Mouse (Mus musculus): ENCODE measurements around the gene Axl. TPM values are rescaled to one million over a fixed set of nuclear protein-coding genes. Genes with fewer than 3 reads are reported as not detected.

Axl gene
- polyA plus RNA-seq, 2 experiments, result 80.2 to 132 TPM

- Histone ChIP-seq H3K4me2 (replicated peaks; ENCODE audit: low read depth, low read length, severe bottlenecking) (no peak overlapping the region), H3K9me3 (ENCODE audit: control insufficient read depth, low read length) (no peaks in the 10 kb centered on the region), H3K36me3 (ENCODE audit: control insufficient read depth, insufficient read depth, low read length) (peaks cover 87% of the 10 kb centered on the region), H3K27ac (replicated peaks; ENCODE audit: low read depth, low read length) (no peak overlapping the region), H3K9ac (ENCODE audit: low read depth, low read length, severe bottlenecking) (no peak overlapping the region), H3K4me3 (replicated peaks; ENCODE audit: low read length) (no peak overlapping the region), H3K27me3 (ENCODE audit: control insufficient read depth, insufficient read depth, low read length) (no peaks in the 10 kb centered on the region), H3K4me1 (ENCODE audit: control insufficient read depth, insufficient read depth, low read length) (no peaks in the 10 kb centered on the region)
- no peak for TF ChIP-seq POLR2A (IDR thresholded peaks at IDR 0.05; ENCODE audit: borderline replicate concordance, extremely low read depth, insufficient read depth, insufficient read length)
- ATAC-seq (ENCODE audit: low FRiP score, low read depth), result no peak
- no peak for DNase-seq (ENCODE audit: low spot score)
- 88% methylated on average over 5 of the region's 5 CpGs for WGBS
Measured at GRCm38 (mm10) chr7:25768229-25768628, 20.3 kb downstream of the Axl start.

GRCm38 (mm10) chr7:25766108-25766507 lies 22.4 kb downstream of the Axl start:
- Histone ChIP-seq H3K4me3 (replicated peaks; ENCODE audit: low read length) (no peak overlapping the region), H3K27ac (replicated peaks; ENCODE audit: low read depth, low read length) (no peak overlapping the region), H3K9ac (ENCODE audit: low read depth, low read length, severe bottlenecking) (no peak overlapping the region), H3K4me2 (replicated peaks; ENCODE audit: low read depth, low read length, severe bottlenecking) (no peak overlapping the region), H3K9me3 (ENCODE audit: control insufficient read depth, low read length) (no peaks in the 10 kb centered on the region), H3K27me3 (ENCODE audit: control insufficient read depth, insufficient read depth, low read length) (no peaks in the 10 kb centered on the region), H3K4me1 (ENCODE audit: control insufficient read depth, insufficient read depth, low read length) (no peaks in the 10 kb centered on the region), H3K36me3 (ENCODE audit: control insufficient read depth, insufficient read depth, low read length) (peaks cover 92% of the 10 kb centered on the region)
- 91% methylated on average over 6 of the region's 6 CpGs for WGBS
- ATAC-seq (ENCODE audit: low FRiP score, low read depth) (no peak), DNase-seq (ENCODE audit: low spot score) (no peak)
- no peak for TF ChIP-seq POLR2A (IDR thresholded peaks at IDR 0.05; ENCODE audit: borderline replicate concordance, extremely low read depth, insufficient read depth, insufficient read length)

- TF ChIP-seq POLR2A (IDR thresholded peaks at IDR 0.05; ENCODE audit: borderline replicate concordance, extremely low read depth, insufficient read depth, insufficient read length), result no peak
- WGBS, result 56% methylated on average over 5 of the region's 5 CpGs
- H3K36me3 ChIP-seq (ENCODE audit: control insufficient read depth, insufficient read depth, low read length), result peaks cover 89% of the 10 kb centered on the region
- no peak for DNase-seq (ENCODE audit: low spot score)
- H3K27me3 ChIP-seq (ENCODE audit: control insufficient read depth, insufficient read depth, low read length), result no peaks in the 10 kb centered on the region
- no peak overlapping the region for H3K9ac ChIP-seq (ENCODE audit: low read depth, low read length, severe bottlenecking)
- H3K4me3 ChIP-seq (replicated peaks; ENCODE audit: low read length), result no peak overlapping the region
- 0 out of 2 replicates have a peak overlapping the region, but pooled peaks have one; percentile 13 for H3K27ac ChIP-seq (replicated peaks; ENCODE audit: low read depth, low read length)
- ATAC-seq (ENCODE audit: low FRiP score, low read depth), result no peak
- no peaks in the 10 kb centered on the region for H3K4me1 ChIP-seq (ENCODE audit: control insufficient read depth, insufficient read depth, low read length)
- no peaks in the 10 kb centered on the region for H3K9me3 ChIP-seq (ENCODE audit: control insufficient read depth, low read length)
- H3K4me2 ChIP-seq (replicated peaks; ENCODE audit: low read depth, low read length, severe bottlenecking), result no peak overlapping the region
Measured at GRCm38 (mm10) chr7:25764221-25764620, 24.3 kb downstream of the Axl start.

GRCm38 (mm10) chr7:25763678-25764077 lies 24.8 kb downstream of the Axl start:
- TF ChIP-seq POLR2A (IDR thresholded peaks at IDR 0.05; ENCODE audit: borderline replicate concordance, extremely low read depth, insufficient read depth, insufficient read length), result no peak
- Histone ChIP-seq H3K9ac (ENCODE audit: low read depth, low read length, severe bottlenecking) (no peak overlapping the region), H3K27ac (replicated peaks; ENCODE audit: low read depth, low read length) (0 out of 2 replicates have a peak overlapping the region, but pooled peaks have one; percentile 13), H3K36me3 (ENCODE audit: control insufficient read depth, insufficient read depth, low read length) (peaks cover 89% of the 10 kb centered on the region), H3K4me3 (replicated peaks; ENCODE audit: low read length) (no peak overlapping the region), H3K4me2 (replicated peaks; ENCODE audit: low read depth, low read length, severe bottlenecking) (no peak overlapping the region), H3K9me3 (ENCODE audit: control insufficient read depth, low read length) (no peaks in the 10 kb centered on the region), H3K27me3 (ENCODE audit: control insufficient read depth, insufficient read depth, low read length) (no peaks in the 10 kb centered on the region), H3K4me1 (ENCODE audit: control insufficient read depth, insufficient read depth, low read length) (no peaks in the 10 kb centered on the region)
- DNase-seq (ENCODE audit: low spot score) (no peak), ATAC-seq (ENCODE audit: low FRiP score, low read depth) (no peak)
- 60% methylated on average over 11 of the region's 11 CpGs for WGBS

- Histone ChIP-seq H3K9me3 (ENCODE audit: control insufficient read depth, low read length) (no peaks in the 10 kb centered on the region), H3K4me1 (ENCODE audit: control insufficient read depth, insufficient read depth, low read length) (no peaks in the 10 kb centered on the region), H3K4me2 (replicated peaks; ENCODE audit: low read depth, low read length, severe bottlenecking) (no peak overlapping the region), H3K36me3 (ENCODE audit: control insufficient read depth, insufficient read depth, low read length) (peaks cover 73% of the 10 kb centered on the region), H3K27me3 (ENCODE audit: control insufficient read depth, insufficient read depth, low read length) (no peaks in the 10 kb centered on the region), H3K27ac (replicated peaks; ENCODE audit: low read depth, low read length) (no peak overlapping the region), H3K9ac (ENCODE audit: low read depth, low read length, severe bottlenecking) (no peak overlapping the region), H3K4me3 (replicated peaks; ENCODE audit: low read length) (no peak overlapping the region)
- 88% methylated on average over 10 of the region's 10 CpGs for WGBS
- no peak for ATAC-seq (ENCODE audit: low FRiP score, low read depth)
- TF ChIP-seq POLR2A (IDR thresholded peaks at IDR 0.05; ENCODE audit: borderline replicate concordance, extremely low read depth, insufficient read depth, insufficient read length), result no peak
- DNase-seq (ENCODE audit: low spot score), result no peak
Measured at GRCm38 (mm10) chr7:25761354-25761753, 27.2 kb downstream of the Axl start.

GRCm38 (mm10) chr7:25756011-25756410 lies 32.5 kb downstream of the Axl start:
- H3K9ac ChIP-seq (ENCODE audit: low read depth, low read length, severe bottlenecking), result peak overlapping the region; percentile 47
- 0% methylated on average over 18 of the region's 18 CpGs for WGBS
- H3K4me1 ChIP-seq (ENCODE audit: control insufficient read depth, insufficient read depth, low read length), result peaks cover 13% of the 10 kb centered on the region
- H3K4me3 ChIP-seq (replicated peaks; ENCODE audit: low read length), result peak overlapping the region; percentile 98
- DNase-seq (ENCODE audit: low spot score), result peak; percentile 93
- H3K4me2 ChIP-seq (replicated peaks; ENCODE audit: low read depth, low read length, severe bottlenecking), result peak overlapping the region; percentile 96
- TF ChIP-seq POLR2A (IDR thresholded peaks at IDR 0.05; ENCODE audit: borderline replicate concordance, extremely low read depth, insufficient read depth, insufficient read length), result peak; percentile 44; the same call in 1 of the 2 replicates
- peak; percentile 16 for ATAC-seq (ENCODE audit: low FRiP score, low read depth)
- no peaks in the 10 kb centered on the region for H3K27me3 ChIP-seq (ENCODE audit: control insufficient read depth, insufficient read depth, low read length)
- H3K27ac ChIP-seq (replicated peaks; ENCODE audit: low read depth, low read length), result peak overlapping the region; percentile 97
- H3K9me3 ChIP-seq (ENCODE audit: control insufficient read depth, low read length), result no peaks in the 10 kb centered on the region
- peaks cover 40% of the 10 kb centered on the region for H3K36me3 ChIP-seq (ENCODE audit: control insufficient read depth, insufficient read depth, low read length)

Measured in limb, embryonic 14.5 days (tissue).